Mouse (Mus musculus) mouse embryonic stem cell (cell line): ENCODE measurements around the gene Fndc3a.

Experiments
- in situ Hi-C, 2 experiments: fragments of 300-500 bp; cut with MboI; formaldehyde crosslinking; loops; 1 replicate in 1 of 2; 3 replicates in 1 of 2; pipeline ENCODE4 v1.14.3; 2019 to 2020; ENCODE audit warnings: low sequenced_read_pairs in 2 of 2, low pct_unique_long_range_greater_than_20kb in 1 of 2, mixed read lengths in 1 of 2; ENCODE audit not compliant: unreplicated experiment in 1 of 2

Gene Fndc3a

GRCm38 (mm10) chr14:72490367-72490766 is 219.4 kb downstream of the Fndc3a start:
- in situ Hi-C loops: no loop called here
